Mouse (Mus musculus) ES-Bruce4 (cell line): ENCODE results near the gene Olfr92. TPM values are rescaled to one million over a fixed set of nuclear protein-coding genes. Genes with fewer than 3 reads are reported as not detected.
"Not testable (repeated sequence)": the region's sequence is repeated elsewhere in the genome, so short reads cannot be mapped to it uniquely, and the experiment has no call there.

ENCODE experiments used
- H3K27ac ChIP-seq: 2 replicates; pipeline ENCODE4 v1.5.1; 2012; ENCODE audit warnings: low read length, inconsistent platforms; ENCODE audit not compliant: insufficient read depth
- H3K27me3 ChIP-seq: 2 replicates; pipeline ENCODE4 v1.6.1; 2012; ENCODE audit warnings: mild to moderate bottlenecking, low read length, inconsistent platforms; ENCODE audit not compliant: control insufficient read depth, poor library complexity, insufficient read depth, severe bottlenecking
- H3K36me3 ChIP-seq: 2 replicates; pipeline ENCODE4 v1.6.1; 2012; ENCODE audit warnings: inconsistent platforms, mild to moderate bottlenecking, low read length, moderate library complexity; ENCODE audit not compliant: control insufficient read depth, poor library complexity, insufficient read depth, severe bottlenecking
- H3K4me1 ChIP-seq: one replicate; pipeline ENCODE4 v1.8.1; 2011; ENCODE audit warnings: low read length; ENCODE audit not compliant: control insufficient read depth, insufficient read depth
- H3K4me3 ChIP-seq: 2 replicates; pipeline ENCODE4 v1.5.1; 2011; ENCODE audit warnings: low read depth, mild to moderate bottlenecking, low read length
- H3K9ac ChIP-seq: 2 replicates; pipeline ENCODE4 v1.6.1; 2012; ENCODE audit warnings: low read depth, mild to moderate bottlenecking, inconsistent platforms; ENCODE audit not compliant: poor library complexity, severe bottlenecking
- H3K9me3 ChIP-seq: replicated peaks from 2 replicates; pipeline ENCODE4 v1.6.1; 2012; ENCODE audit warnings: mild to moderate bottlenecking, low read length, inconsistent platforms; ENCODE audit not compliant: control insufficient read depth, poor library complexity, insufficient read depth, severe bottlenecking
- CTCF ChIP-seq: IDR thresholded peaks from one replicate; pipeline ENCODE4 v1.8.1; 2011; ENCODE audit warnings: low read depth, low read length
- EP300 ChIP-seq: IDR thresholded peaks from 2 replicates; pipeline ENCODE4 v1.6.1; 2011; ENCODE audit warnings: low read depth, low read length; ENCODE audit not compliant: insufficient read depth
- POLR2A ChIP-seq: IDR thresholded peaks from one replicate; pipeline ENCODE4 v1.8.1; 2011; ENCODE audit warnings: low read length; ENCODE audit not compliant: insufficient read depth
- polyA plus RNA-seq: library from polyadenylated mRNA; stranded (reverse); fragments of >200 nt; gene quantifications from 2 replicates; pipeline ENCODE4 v1.2.4, GENCODE M21; 2011; ENCODE audit warnings: low read depth; ENCODE audit not compliant: missing spikeins, insufficient read depth, insufficient read length

The Olfr92 gene
- polyA plus RNA-seq = not detected in 2 replicates

DNA sequence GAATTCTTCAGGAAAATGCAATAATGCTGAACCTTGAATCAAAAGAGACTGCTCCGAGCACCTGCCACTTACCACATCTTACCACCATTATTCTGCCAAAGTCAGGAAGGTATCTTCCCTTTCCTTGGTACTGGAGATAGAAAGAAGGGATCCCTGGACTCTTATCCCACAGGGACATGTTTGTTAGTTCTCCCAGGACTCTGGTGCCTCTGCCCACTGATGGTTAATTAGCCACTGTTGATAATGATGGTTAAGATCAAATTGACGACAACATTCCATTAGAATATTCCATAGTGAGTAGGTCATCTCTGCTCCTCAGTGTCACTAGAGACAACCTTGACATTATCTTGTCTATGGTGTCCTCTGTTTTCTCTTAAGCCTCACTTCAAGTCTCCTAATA lies at the start of gene Olfr92:
Gene Olfr92 (minus strand): TSS at position 101 of the 400 bp plus-strand sequence.
- H3K27ac ChIP-seq = no peak within 1 kb of the TSS
- no peaks in the 10 kb centered on the region for H3K36me3 ChIP-seq
- H3K9me3 ChIP-seq = no peaks in the 10 kb centered on the region
- H3K4me3 ChIP-seq = no peak within 1 kb of the TSS
- H3K9ac ChIP-seq = no peak within 1 kb of the TSS
- no peaks in the 10 kb centered on the region for H3K4me1 ChIP-seq
- no peak for TF ChIP-seq EP300
- TF ChIP-seq POLR2A = no peak
- TF ChIP-seq CTCF = no peak
- no peaks in the 10 kb centered on the region for H3K27me3 ChIP-seq

DNA sequence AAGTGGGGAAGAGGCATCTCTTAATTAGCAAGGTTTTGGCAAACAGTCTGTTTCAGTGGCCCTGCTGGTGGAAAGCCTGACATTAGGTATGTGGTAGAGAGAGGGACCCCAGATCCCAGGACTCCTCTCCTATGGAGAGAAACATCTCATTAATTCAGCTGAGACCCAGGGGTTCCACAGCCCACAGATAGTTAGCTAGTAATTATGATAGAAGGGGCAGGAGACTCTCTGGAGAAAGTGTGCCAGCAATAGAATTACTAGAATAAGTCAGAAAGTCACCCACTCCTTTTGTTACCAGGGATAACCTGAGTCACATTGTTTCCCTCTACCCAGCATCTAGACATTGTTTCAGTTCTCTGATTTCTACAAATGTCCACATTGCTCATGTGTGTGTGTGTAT lies 41.5 kb upstream of the Olfr92 start, which contains the start of gene Olfr93:
Gene Olfr93 (minus strand): TSS at position 101 of the 400 bp plus-strand sequence.
- H3K9me3 ChIP-seq = no peaks in the 10 kb centered on the region
- no peak within 1 kb of the TSS for H3K9ac ChIP-seq
- TF ChIP-seq CTCF (no peak), EP300 (no peak), POLR2A (no peak)
- H3K27me3 ChIP-seq = no peaks in the 10 kb centered on the region
- H3K4me1 ChIP-seq = no peaks in the 10 kb centered on the region
- no peak within 1 kb of the TSS for H3K4me3 ChIP-seq
- no peak within 1 kb of the TSS for H3K27ac ChIP-seq
- H3K36me3 ChIP-seq = no peaks in the 10 kb centered on the region

DNA sequence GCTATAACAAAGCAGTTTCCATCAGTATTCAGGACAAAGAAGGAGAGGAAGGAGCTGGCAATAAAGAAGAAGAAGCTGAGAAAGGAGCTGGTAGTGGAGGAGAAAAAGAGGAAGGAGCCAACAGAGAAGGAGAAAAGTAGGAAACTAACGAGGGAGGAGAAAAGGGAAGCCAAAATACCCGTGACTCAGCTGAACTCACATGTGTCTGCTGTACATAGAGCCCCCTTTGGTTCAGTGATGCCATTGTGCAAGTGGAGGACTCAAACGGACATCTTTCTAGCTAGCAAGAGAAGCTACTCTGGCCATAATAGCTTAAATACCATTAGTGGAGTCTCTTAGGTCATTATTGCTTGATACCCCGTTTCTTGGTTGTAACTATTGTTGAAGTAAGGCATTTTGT lies 11.5 kb upstream of the Olfr92 start:
- H3K4me3 ChIP-seq, H3K27ac ChIP-seq, H3K27me3 ChIP-seq, H3K4me1 ChIP-seq, H3K9ac ChIP-seq, H3K9me3 ChIP-seq, H3K36me3 ChIP-seq: not testable (repeated sequence)

GRCm38 (mm10) chr17:37098178-37098577 lies 21.7 kb downstream of the Olfr92 start, which contains the start of gene Olfr91:
Gene Olfr91 (minus strand): TSS chr17:37098278.
- Histone ChIP-seq H3K4me1 (no peaks in the 10 kb centered on the region), H3K36me3 (no peaks in the 10 kb centered on the region), H3K9me3 (no peaks in the 10 kb centered on the region), H3K4me3 (no peak within 1 kb of the TSS), H3K27ac (no peak within 1 kb of the TSS), H3K9ac (no peak within 1 kb of the TSS), H3K27me3 (no peaks in the 10 kb centered on the region)
- TF ChIP-seq EP300 (no peak), CTCF (no peak), POLR2A (no peak)

- Histone ChIP-seq H3K27ac (no peak overlapping the region), H3K27me3 (no peaks in the 10 kb centered on the region), H3K4me1 (no peaks in the 10 kb centered on the region), H3K9ac (no peak overlapping the region), H3K9me3 (no peaks in the 10 kb centered on the region), H3K4me3 (no peak overlapping the region), H3K36me3 (no peaks in the 10 kb centered on the region)
- TF ChIP-seq EP300 (no peak), CTCF (no peak), POLR2A (no peak)
Observed at GRCm38 (mm10) chr17:37093289-37093688, 26.6 kb downstream of the Olfr92 start.

DNA sequence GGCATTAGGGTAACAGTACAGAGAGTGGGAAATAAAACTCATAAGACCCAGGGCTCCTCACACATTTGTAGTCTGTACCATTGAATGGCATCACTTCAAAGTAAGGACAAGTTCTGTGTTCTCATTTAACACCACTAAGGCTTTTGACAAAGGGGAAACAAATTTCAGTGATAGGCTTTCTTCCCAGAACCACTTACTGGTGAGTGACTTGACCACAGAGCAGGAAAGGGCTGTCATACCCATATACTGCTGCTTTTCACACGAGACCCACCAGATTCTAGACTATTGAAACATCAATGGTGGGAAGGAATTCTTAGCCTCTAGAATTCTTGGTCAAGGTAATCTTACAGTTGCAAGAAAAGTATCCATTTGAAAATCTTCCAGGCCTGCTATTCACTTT lies 27.7 kb downstream of the Olfr92 start:
- no peaks in the 10 kb centered on the region for H3K27me3 ChIP-seq
- no peak overlapping the region for H3K9ac ChIP-seq
- H3K9me3 ChIP-seq = no peaks in the 10 kb centered on the region
- TF ChIP-seq CTCF (no peak), POLR2A (no peak), EP300 (no peak)
- H3K27ac ChIP-seq = no peak overlapping the region
- H3K36me3 ChIP-seq = no peaks in the 10 kb centered on the region
- no peaks in the 10 kb centered on the region for H3K4me1 ChIP-seq
- H3K4me3 ChIP-seq = no peak overlapping the region
